Mouse (Mus musculus) retina, embryonic 14.5 days (tissue): ENCODE results near the gene Scnn1a.

ENCODE experiments used
- DNase-seq: peaks from one replicate; pipeline ENCODE4 v3.0.0-alpha.2; 2015; ENCODE audit warnings: low spot score

Gene Scnn1a

GRCm38 (mm10) chr6:125309406-125309805 is 11.1 kb upstream of the Scnn1a start:
- no peak for DNase-seq

DNA sequence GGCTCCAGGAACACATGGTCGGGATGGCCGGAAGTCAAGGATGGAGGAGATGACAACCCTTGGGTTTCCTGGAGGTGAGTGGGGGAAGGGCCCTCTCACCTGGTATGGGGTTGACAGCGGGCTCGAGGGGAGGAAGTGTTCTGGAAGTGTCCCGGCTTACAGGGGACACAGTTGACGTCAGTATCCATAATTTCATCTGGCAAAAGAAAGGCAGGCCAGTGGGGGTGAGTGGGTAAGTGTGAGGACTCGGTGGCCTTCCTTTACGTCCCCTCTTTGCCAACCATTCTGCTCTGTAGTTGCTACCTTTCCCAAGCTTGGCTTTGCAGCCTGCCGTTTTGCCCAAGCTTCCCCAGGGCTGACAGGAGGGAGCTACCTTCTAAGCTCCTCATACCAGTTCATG is 8.3 kb upstream of the Scnn1a start:
- no peak for DNase-seq

DNA sequence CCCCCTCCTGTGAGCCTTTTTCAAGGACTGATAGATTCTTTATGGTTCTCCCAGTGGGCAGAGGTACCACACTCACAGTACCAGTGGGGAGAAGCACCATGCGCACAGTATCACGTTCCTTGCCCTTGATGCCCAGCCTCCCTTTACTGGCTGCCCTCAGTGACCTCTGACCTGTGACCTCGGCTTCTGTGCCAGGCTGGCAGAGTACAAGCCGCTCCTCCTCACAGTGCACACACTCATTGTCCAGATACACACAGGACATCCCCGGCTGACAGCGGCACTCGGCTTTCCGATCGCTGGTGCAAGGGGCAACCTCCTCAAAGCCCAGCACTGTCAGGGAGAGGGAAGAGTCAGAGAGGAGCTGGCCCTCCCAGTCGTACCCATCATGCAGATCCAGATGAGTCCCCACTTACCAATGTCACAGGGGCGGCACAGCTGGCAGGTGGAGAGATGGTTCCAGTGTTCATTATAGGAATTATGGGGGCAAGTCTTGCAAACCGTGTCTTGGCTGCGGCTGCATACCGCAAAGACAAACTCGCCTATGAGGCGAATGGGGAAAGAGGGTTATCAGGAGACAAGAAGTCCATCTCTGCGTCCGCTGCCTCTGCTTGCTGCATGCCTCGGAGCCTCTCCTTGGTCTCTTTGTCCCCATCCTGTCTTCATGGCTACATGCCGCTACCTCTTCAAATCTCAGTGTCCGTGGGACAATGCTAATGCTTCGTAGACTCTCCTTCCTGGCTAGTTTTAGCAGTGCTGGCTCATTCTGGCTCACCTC is 7.7 kb upstream of the Scnn1a start:
- DNase-seq, result peak; percentile 34

DNA sequence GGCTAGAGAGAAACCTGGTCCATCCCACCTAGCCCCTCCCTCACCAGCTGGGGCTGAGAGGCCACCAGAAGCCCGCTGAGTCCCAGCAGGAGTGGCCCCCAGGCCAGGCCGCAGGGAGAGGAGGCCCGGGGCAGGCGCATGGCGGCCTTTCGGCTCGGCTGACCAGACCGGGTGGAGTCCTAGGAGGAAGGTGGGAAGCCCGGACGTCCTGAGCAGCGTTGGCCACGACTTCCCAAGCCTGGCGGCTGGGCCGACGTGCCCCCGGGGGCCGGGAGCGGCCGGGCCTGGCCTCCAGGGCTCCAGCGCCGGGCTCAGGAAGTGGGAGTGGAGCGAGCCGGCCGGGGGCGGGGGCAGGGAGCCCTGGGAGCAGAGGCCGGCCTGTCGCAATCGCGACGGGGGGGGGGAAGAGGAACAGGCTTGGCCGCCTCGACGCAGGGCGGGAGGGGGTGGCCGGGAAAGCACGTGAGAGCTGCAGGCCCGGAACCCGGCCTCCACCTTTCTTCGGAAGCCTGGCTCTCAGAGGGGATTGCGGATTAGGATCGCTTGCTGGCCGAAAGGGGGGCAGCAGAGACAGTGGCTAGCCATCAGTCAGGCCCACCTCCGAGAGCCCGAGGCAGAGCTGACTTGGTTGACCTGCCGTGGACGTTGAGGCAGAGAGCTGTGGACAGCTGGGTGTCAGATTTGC is 6.8 kb upstream of the Scnn1a start, which contains the start of gene Ltbr:
Ltbr (minus strand) TSS at position 340 of the 685 bp plus-strand sequence.
- DNase-seq, result peak; percentile 67

DNA sequence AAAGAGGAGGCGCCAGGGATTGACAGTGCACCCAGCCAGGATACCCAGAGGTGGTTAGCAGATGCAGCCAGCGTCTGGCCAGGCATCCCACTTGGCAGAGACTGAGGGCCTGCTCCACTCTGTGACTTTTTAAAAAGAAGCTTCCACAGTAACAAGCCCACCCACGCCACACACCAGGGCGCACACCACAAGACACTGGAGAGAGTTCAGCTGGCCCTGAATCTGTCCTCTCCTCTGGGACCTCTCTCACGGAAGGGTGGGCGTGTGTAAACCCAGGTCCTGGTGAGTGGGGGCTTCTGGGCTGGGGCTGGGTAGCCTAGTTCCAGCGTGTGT is 6.3 kb upstream of the Scnn1a start:
- no peak for DNase-seq

DNA sequence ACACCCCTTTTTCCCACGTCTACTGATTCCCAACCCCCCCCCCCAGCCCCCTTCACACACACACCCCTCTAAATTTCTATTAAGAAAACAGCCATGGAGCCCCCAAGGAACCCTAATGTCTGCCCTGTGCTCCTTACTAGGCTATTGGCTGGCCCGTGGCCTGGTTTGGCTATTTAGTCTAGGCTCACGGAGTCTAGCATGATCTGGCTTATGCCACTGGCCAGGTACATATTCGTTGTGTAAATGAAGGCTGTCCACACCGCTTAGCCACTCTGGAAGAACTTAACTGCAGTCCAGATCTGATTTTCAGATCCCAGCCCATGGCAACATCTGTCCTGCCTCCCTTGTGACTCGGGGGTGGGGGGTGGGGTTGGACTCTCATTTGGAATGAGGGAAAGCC is 5.7 kb upstream of the Scnn1a start:
- no peak for DNase-seq

DNA sequence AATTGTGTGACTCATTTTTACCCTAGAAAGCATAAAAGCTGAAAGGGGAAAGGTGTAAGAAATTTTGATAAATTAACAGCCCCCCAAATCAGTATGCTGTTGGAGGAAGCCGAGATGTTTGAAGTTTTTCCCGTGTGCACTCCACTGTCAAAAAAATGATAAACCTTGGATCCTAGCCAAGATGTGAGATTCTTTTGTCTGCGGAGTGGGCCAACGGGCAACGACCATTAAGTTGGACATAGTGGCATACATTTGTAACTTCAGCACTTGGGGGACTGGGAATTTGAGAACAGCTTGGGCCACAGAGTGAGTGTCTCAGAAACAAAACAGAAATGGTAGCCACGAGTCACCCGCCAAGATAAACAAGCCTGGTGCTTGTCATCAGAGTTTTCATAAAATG is 3.4 kb upstream of the Scnn1a start:
- no peak for DNase-seq

GRCm38 (mm10) chr6:125318981-125319918 is 1.2 kb upstream of the Scnn1a start:
- no peak for DNase-seq

- DNase-seq, result no peak
Measured at GRCm38 (mm10) chr6:125319919-125320296, 551 bp upstream of the Scnn1a start.

DNA sequence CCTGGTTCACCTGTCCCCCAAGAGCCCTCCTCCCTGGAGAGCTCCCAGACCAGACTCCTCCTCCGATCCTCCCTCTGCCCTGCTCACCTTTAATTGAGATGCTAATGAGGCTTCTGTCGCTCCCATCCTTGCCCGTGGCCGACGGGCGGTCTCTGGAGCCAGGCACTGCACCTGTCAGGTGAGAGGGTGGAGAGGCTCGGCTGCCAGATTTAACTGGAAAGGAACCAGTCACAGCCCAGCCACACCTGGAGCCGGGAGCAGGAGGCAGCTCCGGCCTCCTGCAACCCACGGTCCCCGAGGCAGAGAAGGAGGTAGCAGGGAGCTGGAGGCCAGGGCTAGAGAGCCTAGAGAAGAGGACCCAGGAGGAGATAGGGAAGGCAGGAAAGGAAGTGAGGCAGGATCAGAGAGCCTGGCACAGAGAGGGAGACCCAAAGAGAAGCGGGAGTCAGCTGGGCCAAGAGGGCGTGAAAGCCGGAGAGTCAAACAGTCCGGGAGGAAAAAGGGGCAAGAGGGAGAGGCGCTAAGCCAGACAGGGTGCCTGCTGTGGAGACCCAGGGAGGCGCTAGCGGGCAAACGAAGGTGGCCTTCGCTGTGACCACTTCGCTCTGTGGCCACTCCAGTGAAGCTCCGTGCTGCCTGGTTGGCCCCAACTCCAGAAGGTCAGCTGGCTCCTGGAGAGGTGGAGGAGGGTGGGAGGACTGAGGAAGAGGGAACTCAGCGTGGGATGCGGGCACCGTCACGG is 826 bp downstream of the Scnn1a start:
- no peak for DNase-seq

GRCm38 (mm10) chr6:125322794-125323193 is 2.3 kb downstream of the Scnn1a start:
- no peak for DNase-seq

DNA sequence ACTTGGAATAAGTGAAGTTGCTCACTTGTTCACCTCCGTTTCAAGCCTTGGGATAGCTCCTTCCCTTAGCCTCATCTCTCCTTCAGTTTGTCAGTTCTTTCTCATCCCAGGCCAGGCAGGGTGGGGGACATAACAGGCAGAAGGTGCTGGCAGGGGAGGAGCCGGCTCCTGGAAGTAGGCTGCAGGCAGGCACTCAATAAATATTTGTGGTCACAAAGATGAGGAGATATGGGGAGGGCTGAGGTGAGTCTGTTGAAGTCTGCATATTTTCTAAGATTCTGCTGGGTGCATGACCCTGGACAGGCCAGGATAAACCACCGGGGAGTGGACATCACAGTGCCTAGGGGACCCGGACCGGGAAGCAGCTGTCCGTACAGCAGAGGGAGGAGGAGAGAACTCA is 3.1 kb downstream of the Scnn1a start:
- no peak for DNase-seq

GRCm38 (mm10) chr6:125325337-125325736 is 4.9 kb downstream of the Scnn1a start:
- no peak for DNase-seq

GRCm38 (mm10) chr6:125328243-125328642 is 7.8 kb downstream of the Scnn1a start:
- DNase-seq, result no peak

DNA sequence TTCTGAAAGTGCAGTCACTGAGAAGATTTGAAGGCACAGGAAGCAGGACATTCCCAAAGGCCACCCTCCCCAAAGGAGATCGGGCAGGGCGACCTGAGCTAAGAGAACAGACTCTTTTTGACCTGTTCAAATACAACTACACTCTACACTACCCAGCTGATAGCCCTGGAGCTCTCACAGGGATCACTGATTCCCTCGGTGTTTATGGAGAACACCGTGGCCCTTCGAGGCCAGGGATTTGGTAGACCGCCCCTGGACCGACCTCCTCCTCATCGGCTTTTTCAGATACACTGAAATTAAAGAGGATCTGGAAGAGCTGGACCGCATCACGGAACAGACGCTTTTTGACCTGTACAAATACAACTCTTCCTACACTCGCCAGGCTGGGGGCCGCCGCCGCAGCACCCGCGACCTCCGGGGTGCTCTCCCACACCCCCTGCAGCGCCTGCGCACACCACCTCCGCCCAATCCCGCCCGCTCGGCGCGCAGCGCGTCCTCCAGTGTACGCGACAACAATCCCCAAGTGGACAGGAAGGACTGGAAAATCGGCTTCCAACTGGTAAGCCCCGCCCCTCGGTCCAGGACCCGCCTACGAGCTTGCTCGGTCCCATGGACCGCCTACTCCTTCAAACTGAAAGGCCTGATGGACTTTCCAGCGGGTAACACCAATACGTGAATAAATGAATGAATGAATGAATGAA is 10.3 kb downstream of the Scnn1a start:
- peak; percentile 85 for DNase-seq

DNA sequence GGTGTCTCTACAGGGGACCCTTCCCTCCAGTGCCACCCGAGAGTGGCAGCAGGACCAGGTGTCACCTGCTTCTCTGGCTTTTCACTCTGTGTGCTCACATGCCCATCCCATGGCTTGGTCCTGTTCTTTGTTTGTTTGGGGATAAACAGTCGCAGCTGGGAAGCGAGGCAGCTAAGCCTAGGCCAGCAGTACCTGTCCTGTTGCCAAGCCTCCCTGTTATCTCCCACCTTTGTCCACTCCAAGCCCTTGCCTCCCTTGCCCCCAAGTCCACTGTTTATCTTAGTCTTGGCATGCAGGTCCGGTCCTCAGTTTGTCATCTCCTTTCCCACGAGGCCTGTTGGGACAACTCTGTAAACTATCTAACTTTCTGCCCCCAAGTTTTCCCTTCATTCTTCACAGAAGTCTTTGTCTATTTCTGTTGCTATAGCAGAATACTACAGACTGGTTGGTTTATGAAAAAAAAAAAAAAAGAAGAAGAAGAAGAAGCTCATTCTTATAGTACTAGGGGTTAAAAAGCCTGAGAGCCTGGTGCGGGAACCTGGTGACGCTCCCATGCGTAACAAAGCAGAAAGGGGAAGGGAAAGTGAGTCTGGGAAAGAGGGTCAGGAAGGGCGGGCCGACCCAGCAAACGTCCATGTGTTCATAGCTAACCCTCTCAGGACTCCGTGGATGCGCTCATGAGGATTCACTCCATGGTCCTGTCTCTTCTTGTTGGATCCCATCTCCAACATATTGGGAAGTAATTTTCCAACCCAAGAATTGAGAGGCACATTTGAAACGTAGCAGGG is 12.8 kb downstream of the Scnn1a start:
- DNase-seq, result no peak

- no peak for DNase-seq
Measured at GRCm38 (mm10) chr6:125334356-125334755, 13.9 kb downstream of the Scnn1a start.

GRCm38 (mm10) chr6:125338791-125339660 is 18.6 kb downstream of the Scnn1a start:
- no peak for DNase-seq

GRCm38 (mm10) chr6:125340244-125340643 is 19.8 kb downstream of the Scnn1a start:
- DNase-seq, result no peak
